Mouse (Mus musculus) myocyte (in vitro differentiated cells): ENCODE data around the gene Asz1. TPM values are rescaled to one million over a fixed set of nuclear protein-coding genes. Genes with fewer than 3 reads are reported as not detected.

Source experiments
- H3K27me3 ChIP-seq: one replicate; pipeline ENCODE4 v1.6.1; 2011; ENCODE audit not compliant: control insufficient read depth, insufficient read depth, insufficient read length
- H3K36me3 ChIP-seq: one replicate; pipeline ENCODE4 v1.6.1; 2011; ENCODE audit not compliant: control insufficient read depth, insufficient read depth
- H3K4me2 ChIP-seq: one replicate; pipeline ENCODE4 v1.6.1; 2011; ENCODE audit warnings: low read depth, control low read depth
- H3K4me3 ChIP-seq: one replicate; pipeline ENCODE4 v1.5.1; 2011; ENCODE audit warnings: mild to moderate bottlenecking, control low read depth, moderate library complexity
- H3K79me2 ChIP-seq: one replicate; pipeline ENCODE4 v1.6.1; 2011; ENCODE audit not compliant: control insufficient read depth, insufficient read depth
- H3ac ChIP-seq: one replicate; pipeline ENCODE4 v1.6.1; 2011; ENCODE audit not compliant: control insufficient read depth, insufficient read length
- CEBPB ChIP-seq: IDR thresholded peaks from 2 replicates; pipeline ENCODE4 v1.6.1; 2011; ENCODE audit warnings: mild to moderate bottlenecking, moderate library complexity; ENCODE audit not compliant: poor library complexity, insufficient read depth, severe bottlenecking
- E2F4 ChIP-seq: IDR thresholded peaks from one replicate; pipeline ENCODE4 v1.6.1; 2011; ENCODE audit warnings: mild to moderate bottlenecking, control low read depth, moderate library complexity; ENCODE audit not compliant: insufficient read depth
- MAX ChIP-seq: IDR thresholded peaks from one replicate; pipeline ENCODE4 v1.6.1; 2011; ENCODE audit warnings: low read depth, mild to moderate bottlenecking, control low read depth
- MYOD1 ChIP-seq, 3 experiments: IDR thresholded peaks; one replicate each; pipeline ENCODE4 v1.6.1; 2011; ENCODE audit warnings: control low read depth in 2 of 3, low read depth in 2 of 3, mild to moderate bottlenecking in 2 of 3, moderate library complexity in 1 of 3; ENCODE audit not compliant: insufficient read length in 2 of 3, control insufficient read depth in 1 of 3
- MYOG ChIP-seq, 3 experiments: IDR thresholded peaks; one replicate each; pipeline ENCODE4 v1.6.1; 2011; ENCODE audit warnings: control low read depth in 2 of 3, low read depth in 2 of 3, mild to moderate bottlenecking in 2 of 3; ENCODE audit not compliant: insufficient read length in 2 of 3, control insufficient read depth in 1 of 3, insufficient read depth in 1 of 3
- POLR2A ChIP-seq: IDR thresholded peaks from one replicate; pipeline ENCODE4 v1.6.1; 2011; ENCODE audit warnings: low read depth, mild to moderate bottlenecking, control low read depth, moderate library complexity; ENCODE audit not compliant: insufficient read length
- POLR2AphosphoS2 ChIP-seq: IDR thresholded peaks from one replicate; pipeline ENCODE4 v1.6.1; 2011; ENCODE audit warnings: low read depth, control low read depth; ENCODE audit not compliant: insufficient read length
- REST ChIP-seq: IDR thresholded peaks from one replicate; pipeline ENCODE4 v1.6.1; 2011; ENCODE audit warnings: mild to moderate bottlenecking, control low read depth, moderate library complexity; ENCODE audit not compliant: insufficient read depth, insufficient read length
- SRF ChIP-seq: IDR thresholded peaks from one replicate; pipeline ENCODE4 v1.6.1; 2011; ENCODE audit warnings: low read depth; ENCODE audit not compliant: control insufficient read depth, insufficient read length
- TCF12 ChIP-seq: IDR thresholded peaks from one replicate; pipeline ENCODE4 v1.6.1; 2011; ENCODE audit warnings: mild to moderate bottlenecking, control low read depth; ENCODE audit not compliant: poor library complexity, insufficient read depth, severe bottlenecking
- TCF3 ChIP-seq: IDR thresholded peaks from one replicate; pipeline ENCODE4 v1.6.1; 2011; ENCODE audit warnings: low read depth, control low read depth; ENCODE audit not compliant: insufficient read length
- USF1 ChIP-seq: IDR thresholded peaks from one replicate; pipeline ENCODE4 v1.6.1; 2011; ENCODE audit warnings: low read depth, mild to moderate bottlenecking, control low read depth, moderate library complexity
- polyA plus RNA-seq: library from polyadenylated mRNA; unstranded; fragments of >200 nt; fragmentation: generic; extraction: Trizol; gene quantifications from one replicate; pipeline ENCODE4 v1.2.1, GENCODE M21; 2012; ENCODE audit warnings: missing spikeins

Asz1 gene
- polyA plus RNA-seq, 1 experiment, result not detected

- TF ChIP-seq SRF (no peak), MYOG (IDR thresholded peaks at IDR 0.05; ENCODE audit: control insufficient read depth in 1 of 3, insufficient read depth in 1 of 3, insufficient read length in 2 of 3, low read depth in 2 of 3) (no peak), MAX (no peak), POLR2A (no peak), REST (no peak), USF1 (no peak), MYOD1 (IDR thresholded peaks at IDR 0.05; ENCODE audit: control insufficient read depth in 1 of 3, insufficient read length in 2 of 3, low read depth in 2 of 3) (no peak), POLR2AphosphoS2 (no peak), CEBPB (no peak), TCF3 (no peak), E2F4 (no peak), TCF12 (no peak)
- Histone ChIP-seq H3K79me2 (no peaks in the 10 kb centered on the region), H3K36me3 (no peaks in the 10 kb centered on the region), H3ac (no peak overlapping the region), H3K4me3 (no peak overlapping the region), H3K4me2 (no peak overlapping the region), H3K27me3 (no peaks in the 10 kb centered on the region)
Observed at GRCm38 (mm10) chr6:18002065-18002464, 106.8 kb downstream of the Asz1 start.

Other genes with a start within 250 kb of the Asz1 start
- gene Wnt2, start 78.5 kb downstream of the Asz1 start, polyA plus RNA-seq, result not detected
- gene Cftr, start 61.6 kb upstream of the Asz1 start, polyA plus RNA-seq, result not detected